Mouse (Mus musculus) heart, postnatal 0 days (tissue): Measurements from ENCODE around the gene Ghitm.

Source experiments
- CTCF ChIP-seq: IDR thresholded peaks from 2 replicates; pipeline ENCODE4 v1.5.1; 2016; ENCODE audit warnings: antibody characterized with exemption, control low read depth, low read depth
- EP300 ChIP-seq: IDR thresholded peaks from 2 replicates; pipeline ENCODE4 v1.6.1; 2016; ENCODE audit warnings: antibody characterized with exemption, low read depth

DNA sequence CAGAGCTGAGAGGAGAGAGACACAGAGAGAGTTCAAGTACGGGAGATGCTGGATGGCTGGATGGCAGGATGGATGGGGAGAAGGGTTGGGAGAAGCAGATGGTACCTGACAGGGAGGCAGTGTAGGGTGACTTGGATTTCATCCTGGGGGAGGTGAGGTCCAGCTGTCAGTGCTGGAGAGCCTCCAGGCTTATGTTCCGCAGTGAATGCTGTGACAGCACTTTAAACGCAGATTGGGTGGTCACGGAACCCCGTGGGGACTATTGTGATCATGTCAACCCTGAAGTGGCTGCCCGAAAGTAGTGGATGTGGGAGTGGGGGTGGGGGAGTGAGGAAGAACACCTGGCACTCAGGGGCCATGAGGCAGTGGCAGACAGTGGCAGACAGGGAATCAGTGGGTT lies 40.6 kb downstream of the Ghitm start:
- no peak for TF ChIP-seq CTCF
- TF ChIP-seq EP300 = no peak
